Mouse (Mus musculus) CD4-positive, CD25-positive, alpha-beta regulatory T cell, adult 4 months (primary cell): ENCODE results near the gene Gm28553. TPM values are rescaled to one million over a fixed set of nuclear protein-coding genes. Genes with fewer than 3 reads are reported as not detected.
"Not testable (repeated sequence)": the region's sequence is repeated elsewhere in the genome, so short reads cannot be mapped to it uniquely, and the experiment has no call there.

Source experiments
- ATAC-seq: one replicate; pipeline ENCODE4 v1.8.0; 2017
- polyA plus RNA-seq, 2 experiments: library from polyadenylated mRNA; unstranded; fragments of 100-300 nt; shearing (Covaris generic); gene quantifications; one replicate each; pipeline ENCODE4 v1.2.1; 2017

Gm28553 gene
- polyA plus RNA-seq: not detected

GRCm38 (mm10) chrY:48856197-48856596, at the start of gene Gm28553:
Gene Gm28553, plus strand, starts transcription at chrY:48856497.
- ATAC-seq: not testable (repeated sequence)
